Mouse (Mus musculus) Patski (cell line): ENCODE measurements around the gene Guca2b. TPM values are rescaled to one million over a fixed set of nuclear protein-coding genes. Genes with fewer than 3 reads are reported as not detected.

Experiments used
- ATAC-seq: fragments of 100-300 bp; one replicate; pipeline ENCODE4 v1.8.0; 2021
- CTCF ChIA-PET: fragments of 350-600 bp; sonication (Branson Sonifier 250); formaldehyde crosslinking; loops from one replicate; lab custom pipeline; 2022; ENCODE audit warnings: inconsistent platforms; lab: Charles Lee
- POLR2A ChIA-PET: fragments of 350-600 bp; sonication (Branson Sonifier 250); formaldehyde crosslinking; loops from one replicate; lab custom pipeline; 2022; ENCODE audit warnings: antibody characterized with exemption, inconsistent platforms; lab: Charles Lee
- DNase-seq: peaks from one replicate; pipeline ENCODE4 v3.0.0-alpha.2; 2011; ENCODE audit warnings: low read depth, low spot score
- H3K27me3 ChIP-seq: fragments of 371-371 bp; one replicate; pipeline ENCODE4 v1.5.1; 2021
- CTCF ChIP-seq: fragments of 100-300 bp; IDR thresholded peaks from one replicate; pipeline ENCODE4 v1.5.1; 2021
- in situ Hi-C: fragments of 300-500 bp; cut with MboI; formaldehyde crosslinking; loops from 3 replicates; pipeline ENCODE4 v1.11.1; 2018; ENCODE audit warnings: low pct_unique_long_range_greater_than_20kb, mixed read lengths
- polyA plus RNA-seq: library from polyadenylated mRNA; unstranded; gene quantifications from one replicate; pipeline ENCODE4 v1.2.3, GENCODE M21; 2021

Guca2b gene
- polyA plus RNA-seq, result 0.50 TPM

DNA sequence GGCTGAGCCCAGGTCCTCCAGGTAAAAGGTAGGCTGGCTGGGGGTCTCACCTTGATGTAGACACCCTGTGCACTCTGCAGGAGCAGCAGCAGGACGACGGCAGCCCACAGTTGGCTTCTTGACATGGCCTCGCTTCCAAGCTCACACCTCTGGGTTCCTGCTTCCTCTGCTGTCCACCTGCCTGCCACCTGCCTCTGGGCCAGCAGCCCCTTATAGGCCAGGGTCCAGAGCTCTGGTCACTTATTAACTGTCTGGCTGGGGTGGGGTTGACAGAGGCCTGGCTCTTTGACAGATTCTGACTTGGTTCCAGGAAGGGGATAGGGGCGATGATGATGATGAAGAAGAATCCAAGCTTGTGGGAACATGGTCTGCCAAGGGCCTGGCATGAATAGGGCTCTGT lies at the start of gene Guca2b:
Gene Guca2b (minus strand): TSS at position 224 of the 400 bp plus-strand sequence.
- no peaks in the 10 kb centered on the region for H3K27me3 ChIP-seq
- no peak for TF ChIP-seq CTCF
- in situ Hi-C loops, result no loop called here
- ATAC-seq (no peak), DNase-seq (no peak)
- ChIA-PET CTCF (no interaction called here), POLR2A (no interaction called here)

- H3K27me3 ChIP-seq, result no peaks in the 10 kb centered on the region
- DNase-seq (no peak), ATAC-seq (no peak)
- in situ Hi-C loops, result no loop called here
- CTCF ChIA-PET, result no interaction called here
- POLR2A ChIA-PET, result interaction anchor here (1.0 kb wide), 1 partner anchor 10 kb away, joined by 9 read pairs; no protein-coding TSS in a partner anchor
- no peak for TF ChIP-seq CTCF
Measured at GRCm38 (mm10) chr4:119707751-119708150, 49.0 kb upstream of the Guca2b start.

GRCm38 (mm10) chr4:119707326-119707725 lies 48.6 kb upstream of the Guca2b start:
- ChIA-PET CTCF (no interaction called here), POLR2A (interaction anchor here (1.0 kb wide), 1 partner anchor 10 kb away, joined by 9 read pairs; no protein-coding TSS in a partner anchor)
- no peaks in the 10 kb centered on the region for H3K27me3 ChIP-seq
- no peak for TF ChIP-seq CTCF
- ATAC-seq, result no peak
- in situ Hi-C loops, result no loop called here
- no peak for DNase-seq

DNA sequence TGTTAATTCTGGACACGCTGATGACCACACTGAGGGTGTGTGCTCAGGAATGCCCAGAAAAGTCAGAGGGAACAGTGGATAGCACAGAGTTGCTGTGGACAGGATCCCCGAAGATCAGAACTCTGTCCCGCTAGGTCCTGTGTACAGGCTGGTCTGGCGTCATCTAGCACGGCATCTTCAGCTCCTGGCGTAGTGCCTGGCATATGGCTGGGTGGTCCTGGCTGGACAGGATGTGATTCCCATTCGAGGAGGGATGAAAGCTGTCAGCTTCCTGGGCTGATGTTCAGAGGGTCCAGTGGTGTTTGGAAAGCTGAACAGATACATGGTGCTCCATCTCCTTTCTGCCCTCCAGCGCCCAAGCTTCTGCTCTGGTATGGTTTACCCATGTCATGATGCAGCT lies 45.2 kb upstream of the Guca2b start:
- no peak for ATAC-seq
- no peaks in the 10 kb centered on the region for H3K27me3 ChIP-seq
- CTCF ChIA-PET, result no interaction called here
- POLR2A ChIA-PET, result no interaction called here
- TF ChIP-seq CTCF, result no peak
- in situ Hi-C loops, result no loop called here
- no peak for DNase-seq

DNA sequence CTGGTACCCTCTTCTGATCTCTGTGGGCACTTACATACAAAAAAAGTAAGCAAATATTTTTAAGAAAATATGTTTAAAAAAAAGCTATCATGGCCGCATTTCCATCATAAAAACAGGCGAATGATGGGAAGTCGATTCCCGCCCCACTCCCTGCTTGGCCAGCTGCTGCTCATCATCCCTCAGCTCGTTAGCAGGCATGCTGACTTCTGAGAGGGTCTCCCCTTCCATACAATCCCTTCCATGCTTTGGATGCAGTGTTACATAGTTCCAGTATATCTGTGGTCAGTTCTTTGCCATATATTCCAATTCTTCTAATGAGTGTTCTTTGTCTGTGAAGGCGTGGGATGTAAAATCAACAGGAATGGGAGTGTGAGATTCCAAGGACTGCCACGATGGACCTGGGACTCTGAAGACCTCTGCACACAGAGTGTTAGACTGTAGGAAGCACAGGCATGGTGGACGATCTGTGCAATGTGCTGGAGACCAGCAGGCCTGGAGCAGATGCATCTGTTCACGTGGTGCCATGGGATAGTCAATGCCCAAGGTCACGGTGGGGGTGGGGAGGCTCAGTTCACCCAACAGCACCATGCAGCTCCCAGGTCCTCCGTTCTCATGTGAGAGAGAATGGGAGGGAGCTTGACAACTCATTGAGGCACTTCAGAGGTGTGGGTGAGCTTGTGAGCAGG lies 42.7 kb upstream of the Guca2b start:
- CTCF ChIA-PET, result no interaction called here
- POLR2A ChIA-PET, result no interaction called here
- H3K27me3 ChIP-seq, result no peaks in the 10 kb centered on the region
- ATAC-seq, result no peak
- DNase-seq, result no peak
- in situ Hi-C loops, result no loop called here
- no peak for TF ChIP-seq CTCF

- H3K27me3 ChIP-seq, result no peaks in the 10 kb centered on the region
- ATAC-seq, result peak; percentile 60
- ChIA-PET POLR2A (no interaction called here), CTCF (no interaction called here)
- TF ChIP-seq CTCF, result no peak
- DNase-seq, result peak; percentile 28
- in situ Hi-C loops, result no loop called here
Measured at GRCm38 (mm10) chr4:119698339-119698738, 39.6 kb upstream of the Guca2b start.

DNA sequence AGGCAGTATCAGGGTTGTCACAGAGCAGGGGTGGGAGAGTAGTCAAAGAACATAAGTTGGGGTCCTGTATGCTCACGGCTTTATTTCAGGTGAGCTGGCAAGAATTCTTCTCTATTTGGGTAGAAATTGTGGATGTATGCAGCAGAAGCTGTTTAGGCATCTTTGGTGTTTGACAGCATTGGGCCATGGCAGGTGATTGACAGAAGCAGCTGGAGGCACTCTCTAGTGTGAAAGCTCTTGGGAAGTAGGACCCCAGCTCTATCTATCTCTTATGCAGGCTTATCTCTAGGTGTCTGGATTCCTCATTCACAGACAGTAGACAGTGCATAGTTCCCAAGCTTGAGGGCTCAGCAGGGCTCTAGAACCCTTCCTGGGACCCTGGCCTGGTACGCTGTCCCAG lies 27.0 kb upstream of the Guca2b start:
- ChIA-PET CTCF (interaction anchor here (0.8 to 3.0 kb wide), 4 partner anchors 9 to 104 kb away, joined by 3 to 10 read pairs (median 4); partner anchors contain the start of gene Hivep3), POLR2A (no interaction called here)
- no peak for TF ChIP-seq CTCF

GRCm38 (mm10) chr4:119682596-119682995 lies 23.8 kb upstream of the Guca2b start:
- ATAC-seq, result no peak
- H3K27me3 ChIP-seq, result no peaks in the 10 kb centered on the region
- ChIA-PET POLR2A (no interaction called here), CTCF (no interaction called here)
- in situ Hi-C loops, result no loop called here
- DNase-seq, result no peak
- TF ChIP-seq CTCF, result no peak

More for the DNA sequence above, 27.0 kb upstream of the Guca2b start:
- no peak for ATAC-seq
- in situ Hi-C loops, result no loop called here
- H3K27me3 ChIP-seq, result no peaks in the 10 kb centered on the region
- DNase-seq, result no peak

GRCm38 (mm10) chr4:119672685-119673084 lies 13.9 kb upstream of the Guca2b start:
- no peak for ATAC-seq
- no peak for TF ChIP-seq CTCF
- H3K27me3 ChIP-seq, result no peaks in the 10 kb centered on the region
- in situ Hi-C loops, result no loop called here
- DNase-seq, result no peak
- ChIA-PET CTCF (interaction anchor here (1.6 kb wide), 1 partner anchor 13 kb away, joined by 3 read pairs; no protein-coding TSS in a partner anchor), POLR2A (no interaction called here)

DNA sequence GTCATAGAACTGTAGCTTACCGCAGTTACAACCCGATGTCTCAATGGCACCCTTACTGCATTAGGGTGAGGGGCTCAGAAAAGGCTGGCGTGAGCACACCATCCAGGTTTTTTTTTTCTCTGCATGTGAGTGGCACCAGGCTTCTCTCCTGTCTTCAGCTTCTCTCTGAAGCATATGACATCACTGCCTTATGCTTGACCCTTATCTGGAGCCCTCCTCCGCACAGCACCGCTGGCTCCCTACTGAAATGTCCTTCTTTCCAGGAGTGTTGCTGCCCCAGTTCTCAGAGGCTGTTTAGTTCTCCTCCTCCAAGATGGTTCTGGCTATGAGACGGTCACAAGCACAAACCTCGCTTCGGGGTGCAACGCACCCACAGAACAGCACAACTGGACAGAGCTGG lies 12.4 kb upstream of the Guca2b start:
- no peaks in the 10 kb centered on the region for H3K27me3 ChIP-seq
- in situ Hi-C loops, result no loop called here
- ATAC-seq (no peak), DNase-seq (no peak)
- ChIA-PET CTCF (interaction anchor here (1.7 kb wide), 1 partner anchor 9 kb away, joined by 7 read pairs; no protein-coding TSS in a partner anchor), POLR2A (no interaction called here)
- TF ChIP-seq CTCF, result no peak

GRCm38 (mm10) chr4:119670736-119671135 lies 12.0 kb upstream of the Guca2b start:
- ATAC-seq (no peak), DNase-seq (no peak)
- ChIA-PET POLR2A (no interaction called here), CTCF (interaction anchor here (1.1 to 1.7 kb wide), 2 partner anchors 10 kb away, joined by 3 to 7 read pairs; no protein-coding TSS in a partner anchor)
- TF ChIP-seq CTCF, result no peak
- in situ Hi-C loops, result no loop called here
- no peaks in the 10 kb centered on the region for H3K27me3 ChIP-seq
